In genomic region chr7:75793091-75793490, GRCm38 (mm10) we compare ENCODE assay signal across 22 mouse cellular contexts. TPM values are rescaled to one million over a fixed set of nuclear protein-coding genes. Genes with fewer than 3 reads are reported as not detected.
DNase-seq lines count a peak whose midpoint lies in the region; ATAC-seq and TF ChIP-seq lines count a peak whose summit lies in the region.
"Had no signal": no experiment of that assay in that cellular context is flagged by ENCODE, and none has a peak within 500 bp of the region (broad histone marks: within the 10 kb centered on the region; RNA-seq: fewer than 3 reads in every experiment).

No protein-coding gene starts in this region.

- H3K9ac ChIP-seq in heart, adult 2 months (ENCODE audit: low read depth, low read length) = no peak overlapping the region
- H3K9ac ChIP-seq in forebrain, embryonic 13.5 days = no peak overlapping the region
- H3K9ac ChIP-seq: embryonic facial prominence, embryonic 12.5 days had no signal

- H3K4me3 ChIP-seq in gastrocnemius, adult 2 months = no peak overlapping the region
- H3K4me3 ChIP-seq in heart, adult 2 months = no peak overlapping the region
- peak overlapping the region; percentile 9; the same call in 1 of the 2 replicates for H3K4me3 ChIP-seq in G1E (ENCODE audit: low read depth, low read length)
- no peak overlapping the region for H3K4me3 ChIP-seq in forebrain, embryonic 13.5 days
- H3K4me3 ChIP-seq: embryonic facial prominence, embryonic 10.5 days; embryonic facial prominence, embryonic 12.5 days had no signal

- peak overlapping the region; percentile 70 for H3K27ac ChIP-seq in gastrocnemius, adult 2 months
- H3K27ac ChIP-seq in heart, adult 2 months = peak overlapping the region; percentile 64
- H3K27ac ChIP-seq in forebrain, embryonic 13.5 days = no peak overlapping the region
- H3K27ac ChIP-seq: embryonic facial prominence, embryonic 10.5 days; embryonic facial prominence, embryonic 12.5 days had no signal

- H3K4me2 ChIP-seq in forebrain, embryonic 13.5 days = no peak overlapping the region
- H3K4me2 ChIP-seq: embryonic facial prominence, embryonic 12.5 days had no signal

- peaks cover 6% of the 10 kb centered on the region for H3K36me3 ChIP-seq in heart, adult 2 months (ENCODE audit: control insufficient read depth, insufficient read depth, low read length)
- H3K36me3 ChIP-seq in G1E (replicated peaks) = no peaks in the 10 kb centered on the region
- no peaks in the 10 kb centered on the region for H3K36me3 ChIP-seq in forebrain, embryonic 13.5 days (ENCODE audit: poor library complexity, severe bottlenecking)
- H3K36me3 ChIP-seq: embryonic facial prominence, embryonic 10.5 days; embryonic facial prominence, embryonic 12.5 days had no signal

- ATAC-seq in G1E (ENCODE audit: extremely low read depth, insufficient number of reproducible peaks, low FRiP score, poor library complexity, severe bottlenecking) = no peak
- ATAC-seq in forebrain, embryonic 13.5 days = no peak
- ATAC-seq: CD4-positive, CD25-positive, alpha-beta regulatory T cell, adult 4 months; forebrain, embryonic 14.5 days; forebrain, embryonic 16.5 days had no signal

- peaks cover 17% of the 10 kb centered on the region for H3K4me1 ChIP-seq in heart, adult 2 months (ENCODE audit: control insufficient read depth, insufficient read depth, low read length)
- H3K4me1 ChIP-seq in G1E (ENCODE audit: insufficient read depth, low read depth, low read length) = peaks cover 64% of the 10 kb centered on the region
- H3K4me1 ChIP-seq in forebrain, embryonic 13.5 days = no peaks in the 10 kb centered on the region

- no peaks in the 10 kb centered on the region for H3K27me3 ChIP-seq in heart, adult 2 months (ENCODE audit: control insufficient read depth, insufficient read depth, low read length)
- no peaks in the 10 kb centered on the region for H3K27me3 ChIP-seq in G1E (ENCODE audit: insufficient read depth, low read length)
- no peaks in the 10 kb centered on the region for H3K27me3 ChIP-seq in forebrain, embryonic 13.5 days
- H3K27me3 ChIP-seq: CH12.LX; embryonic facial prominence, embryonic 12.5 days had no signal

- intact Hi-C loops in gastrocnemius, adult 2 months (cut with DNase I) = no loop called here
- intact Hi-C loops in heart, adult 2 months (cut with DNase I) = no loop called here
- intact Hi-C loops in left cerebral cortex, postnatal 14 days (cut with DNase I) = no loop called here

- no peak for TF ChIP-seq CTCF in gastrocnemius, adult 2 months (IDR thresholded peaks at IDR 0.05)
- no peak for TF ChIP-seq CTCF in heart, adult 2 months (IDR thresholded peaks at IDR 0.05)
- TF ChIP-seq CTCF in G1E (IDR thresholded peaks at IDR 0.05; ENCODE audit: low read depth, low read length) = no peak

- H3K9me3 ChIP-seq in G1E (replicated peaks) = peaks cover 7% of the 10 kb centered on the region
- H3K9me3 ChIP-seq in forebrain, embryonic 13.5 days (replicated peaks) = no peaks in the 10 kb centered on the region
- H3K9me3 ChIP-seq: embryonic facial prominence, embryonic 10.5 days; embryonic facial prominence, embryonic 12.5 days had no signal

- 85% methylated on average over 2 of the region's 2 CpGs for WGBS in heart, adult 2 months
- 46% methylated on average over 2 of the region's 2 CpGs for WGBS in forebrain, embryonic 13.5 days

- DNase-seq in gastrocnemius, adult 2 months = no peak
- DNase-seq in gastrocnemius, postnatal 10 days = no peak
- no peak for DNase-seq in heart, adult 2 months
- DNase-seq in heart, adult 18-20 months = no peak
- DNase-seq in G1E (ENCODE audit: low spot score) = no peak
- peak; percentile 59 for DNase-seq in induced T-regulatory cell, adult 2 months (ENCODE audit: low read depth)
- DNase-seq in left cerebral cortex, postnatal 14 days (ENCODE audit: low spot score in 2 of 2) = no peak
- DNase-seq: adrenal gland, adult 2 months; adrenal gland, postnatal 10 days; adrenal gland, postnatal 36 days; cerebellum, adult 11-12 months; cerebellum, adult 2 months; cerebellum, adult 9-10 months; cerebellum, postnatal 10 days; cerebellum, postnatal 25 days had no signal

- no peak for TF ChIP-seq EP300 in heart, adult 2 months (IDR thresholded peaks at IDR 0.05; ENCODE audit: insufficient read depth, low read depth, low read length)

- TF ChIP-seq POLR2A in heart, adult 2 months (IDR thresholded peaks at IDR 0.05; ENCODE audit: insufficient read depth, low read depth, low read length) = no peak

- H3K79me2 ChIP-seq in heart, adult 2 months (replicated peaks; ENCODE audit: control insufficient read depth, insufficient read depth, low read length) = no peaks in the 10 kb centered on the region

RNA-seq across cellular contexts. Expression of gene Klhl25, which starts 55.0 kb away (rescaled TPM):
- 1 to 10 TPM; 4.0 to 4.6 TPM for total RNA-seq in gastrocnemius, adult 2 months (2021)
- total RNA-seq in gastrocnemius, postnatal 10 days (2021) = 1 to 10 TPM; 3.5 to 5.0 TPM
- total RNA-seq in heart, adult 2 months (2021) = 1 to 10 TPM; 4.8 to 6.4 TPM
- 5.9 and 7.1 TPM in 2 replicates for polyA plus RNA-seq in heart, adult 2 months (2012; rRNA removed)
- total RNA-seq in heart, adult 18-20 months (2021) = 1 to 10 TPM; 4.0 to 4.4 TPM
- total RNA-seq in G1E (2014; fragmentation: Nextera tagmentation) (2.7 and 51.2 TPM in 2 replicates), G1E (2017) (9.6 and 11.8 TPM in 2 replicates)
- 3.0 and 5.4 TPM in 2 replicates for polyA plus RNA-seq in G1E (2012)
- 10 to 100 TPM in 1 of 2 experiments, 1 to 10 TPM in 1; 9.4 to 11.3 TPM for total RNA-seq in left cerebral cortex, postnatal 14 days (2021)
- polyA plus RNA-seq in forebrain, embryonic 13.5 days (2015; fragmentation: Nextera tagmentation; extraction: Ambion mirVana) = 31.2 and 31.5 TPM in 2 replicates
